Mouse (Mus musculus): ENCODE results near the gene Gm43738. TPM values are rescaled to one million over a fixed set of nuclear protein-coding genes. Genes with fewer than 3 reads are reported as not detected.

The Gm43738 gene
- polyA plus RNA-seq, 1 experiment, result not detected

- peaks cover 3% of the 10 kb centered on the region for H3K4me1 ChIP-seq (ENCODE audit: control insufficient read depth)
- H3K4me3 ChIP-seq (replicated peaks), result no peak overlapping the region
- TF ChIP-seq GATA1 (IDR thresholded peaks at IDR 0.05; ENCODE audit: low read length), result no peak
- TF ChIP-seq TAL1 (IDR thresholded peaks at IDR 0.05; ENCODE audit: low read length), result no peak
- no peaks in the 10 kb centered on the region for H3K27me3 ChIP-seq (ENCODE audit: control insufficient read depth)
- no peaks in the 10 kb centered on the region for H3K36me3 ChIP-seq (ENCODE audit: control insufficient read depth)
- H3K9me3 ChIP-seq (ENCODE audit: control insufficient read depth, low read length), result no peaks in the 10 kb centered on the region
Observed at GRCm38 (mm10) chr3:89108146-89108545, 7.2 kb upstream of the Gm43738 start.

- Histone ChIP-seq H3K4me1 (ENCODE audit: control insufficient read depth) (peaks cover 9% of the 10 kb centered on the region), H3K4me3 (replicated peaks) (no peak overlapping the region), H3K36me3 (ENCODE audit: control insufficient read depth) (no peaks in the 10 kb centered on the region), H3K9me3 (ENCODE audit: control insufficient read depth, low read length) (no peaks in the 10 kb centered on the region), H3K27me3 (ENCODE audit: control insufficient read depth) (no peaks in the 10 kb centered on the region)
- TF ChIP-seq GATA1 (IDR thresholded peaks at IDR 0.05; ENCODE audit: low read length) (no peak), TAL1 (IDR thresholded peaks at IDR 0.05; ENCODE audit: low read length) (no peak)
Observed at GRCm38 (mm10) chr3:89107545-89107944, 6.6 kb upstream of the Gm43738 start.

GRCm38 (mm10) chr3:89106881-89107280 is 6.0 kb upstream of the Gm43738 start:
- no peaks in the 10 kb centered on the region for H3K36me3 ChIP-seq (ENCODE audit: control insufficient read depth)
- no peaks in the 10 kb centered on the region for H3K9me3 ChIP-seq (ENCODE audit: control insufficient read depth, low read length)
- no peak overlapping the region for H3K4me3 ChIP-seq (replicated peaks)
- no peaks in the 10 kb centered on the region for H3K27me3 ChIP-seq (ENCODE audit: control insufficient read depth)
- TF ChIP-seq GATA1 (IDR thresholded peaks at IDR 0.05; ENCODE audit: low read length) (no peak), TAL1 (IDR thresholded peaks at IDR 0.05; ENCODE audit: low read length) (no peak)
- peaks cover 14% of the 10 kb centered on the region for H3K4me1 ChIP-seq (ENCODE audit: control insufficient read depth)

GRCm38 (mm10) chr3:89103291-89103595 is 2.3 kb upstream of the Gm43738 start:
- Histone ChIP-seq H3K9me3 (ENCODE audit: control insufficient read depth, low read length) (no peaks in the 10 kb centered on the region), H3K36me3 (ENCODE audit: control insufficient read depth) (peaks cover 25% of the 10 kb centered on the region), H3K4me3 (replicated peaks) (no peak overlapping the region), H3K27me3 (ENCODE audit: control insufficient read depth) (no peaks in the 10 kb centered on the region), H3K4me1 (ENCODE audit: control insufficient read depth) (peaks cover 46% of the 10 kb centered on the region)
- TF ChIP-seq GATA1 (IDR thresholded peaks at IDR 0.05; ENCODE audit: low read length) (no peak), TAL1 (IDR thresholded peaks at IDR 0.05; ENCODE audit: low read length) (no peak)

- Histone ChIP-seq H3K27me3 (ENCODE audit: control insufficient read depth) (no peaks in the 10 kb centered on the region), H3K36me3 (ENCODE audit: control insufficient read depth) (peaks cover 31% of the 10 kb centered on the region), H3K4me3 (replicated peaks) (peak overlapping the region; percentile 73), H3K4me1 (ENCODE audit: control insufficient read depth) (peaks cover 50% of the 10 kb centered on the region), H3K9me3 (ENCODE audit: control insufficient read depth, low read length) (no peaks in the 10 kb centered on the region)
- TF ChIP-seq GATA1 (IDR thresholded peaks at IDR 0.05; ENCODE audit: low read length) (no peak), TAL1 (IDR thresholded peaks at IDR 0.05; ENCODE audit: low read length) (no peak)
Observed at GRCm38 (mm10) chr3:89102495-89103290, 1.8 kb upstream of the Gm43738 start.

- Histone ChIP-seq H3K27me3 (ENCODE audit: control insufficient read depth) (no peaks in the 10 kb centered on the region), H3K9me3 (ENCODE audit: control insufficient read depth, low read length) (no peaks in the 10 kb centered on the region), H3K4me3 (replicated peaks) (peak within 1 kb of the TSS; percentile 73), H3K4me1 (ENCODE audit: control insufficient read depth) (peaks cover 50% of the 10 kb centered on the region), H3K36me3 (ENCODE audit: control insufficient read depth) (peaks cover 38% of the 10 kb centered on the region)
- no peak for TF ChIP-seq TAL1 (IDR thresholded peaks at IDR 0.05; ENCODE audit: low read length)
- TF ChIP-seq GATA1 (IDR thresholded peaks at IDR 0.05; ENCODE audit: low read length), result no peak
Observed at GRCm38 (mm10) chr3:89101812-89102494, 1.1 kb upstream of the Gm43738 start, which contains the start of gene Fdps. Gene Fdps, minus strand, starts transcription at chr3:89101959.

- TF ChIP-seq GATA1 (IDR thresholded peaks at IDR 0.05; ENCODE audit: low read length), result no peak
- TF ChIP-seq TAL1 (IDR thresholded peaks at IDR 0.05; ENCODE audit: low read length), result no peak
- H3K9me3 ChIP-seq (ENCODE audit: control insufficient read depth, low read length), result no peaks in the 10 kb centered on the region
- H3K27me3 ChIP-seq (ENCODE audit: control insufficient read depth), result no peaks in the 10 kb centered on the region
- H3K4me3 ChIP-seq (replicated peaks), result peak overlapping the region; percentile 73
- peaks cover 43% of the 10 kb centered on the region for H3K36me3 ChIP-seq (ENCODE audit: control insufficient read depth)
- H3K4me1 ChIP-seq (ENCODE audit: control insufficient read depth), result peaks cover 51% of the 10 kb centered on the region
Observed at GRCm38 (mm10) chr3:89101459-89101811, 536 bp upstream of the Gm43738 start.

GRCm38 (mm10) chr3:89094021-89094420 is 6.9 kb downstream of the Gm43738 start:
- peaks cover 5% of the 10 kb centered on the region for H3K9me3 ChIP-seq (ENCODE audit: control insufficient read depth, low read length)
- H3K36me3 ChIP-seq (ENCODE audit: control insufficient read depth), result peaks cover 58% of the 10 kb centered on the region
- H3K27me3 ChIP-seq (ENCODE audit: control insufficient read depth), result peaks cover 39% of the 10 kb centered on the region
- no peak overlapping the region for H3K4me3 ChIP-seq (replicated peaks)
- TF ChIP-seq GATA1 (IDR thresholded peaks at IDR 0.05; ENCODE audit: low read length), result no peak
- peaks cover 68% of the 10 kb centered on the region for H3K4me1 ChIP-seq (ENCODE audit: control insufficient read depth)

GRCm38 (mm10) chr3:89093175-89093574 is 7.7 kb downstream of the Gm43738 start, which contains the start of gene Rusc1:
Gene Rusc1, minus strand, starts transcription at chr3:89093311.
- peak within 1 kb of the TSS; percentile 35 for H3K4me3 ChIP-seq (replicated peaks)
- H3K4me1 ChIP-seq (ENCODE audit: control insufficient read depth), result peaks cover 69% of the 10 kb centered on the region
- no peak for TF ChIP-seq TAL1 (IDR thresholded peaks at IDR 0.05; ENCODE audit: low read length)
- TF ChIP-seq GATA1 (IDR thresholded peaks at IDR 0.05; ENCODE audit: low read length), result no peak
- peaks cover 46% of the 10 kb centered on the region for H3K27me3 ChIP-seq (ENCODE audit: control insufficient read depth)
- H3K36me3 ChIP-seq (ENCODE audit: control insufficient read depth), result peaks cover 49% of the 10 kb centered on the region
- peaks cover 5% of the 10 kb centered on the region for H3K9me3 ChIP-seq (ENCODE audit: control insufficient read depth, low read length)
